Mouse (Mus musculus) brain, embryonic 14.5 days (tissue): Measurements from ENCODE around the gene 1190007I07Rik.

Experiments used
- CTCF ChIP-seq: fragments of 200-500 bp; IDR thresholded peaks from 2 replicates; pipeline ENCODE4 v1.5.1; 2012; ENCODE audit warnings: inconsistent platforms, mild to moderate bottlenecking, moderate library complexity, borderline replicate concordance; ENCODE audit not compliant: insufficient read depth, insufficient read length; ENCODE audit errors: extremely low read depth
- POLR2A ChIP-seq: fragments of 200-500 bp; IDR thresholded peaks from 2 replicates; pipeline ENCODE4 v1.6.1; 2012; ENCODE audit warnings: mild to moderate bottlenecking, inconsistent platforms, borderline replicate concordance; ENCODE audit not compliant: poor library complexity, insufficient read depth, insufficient read length, severe bottlenecking; ENCODE audit errors: extremely low read depth

DNA sequence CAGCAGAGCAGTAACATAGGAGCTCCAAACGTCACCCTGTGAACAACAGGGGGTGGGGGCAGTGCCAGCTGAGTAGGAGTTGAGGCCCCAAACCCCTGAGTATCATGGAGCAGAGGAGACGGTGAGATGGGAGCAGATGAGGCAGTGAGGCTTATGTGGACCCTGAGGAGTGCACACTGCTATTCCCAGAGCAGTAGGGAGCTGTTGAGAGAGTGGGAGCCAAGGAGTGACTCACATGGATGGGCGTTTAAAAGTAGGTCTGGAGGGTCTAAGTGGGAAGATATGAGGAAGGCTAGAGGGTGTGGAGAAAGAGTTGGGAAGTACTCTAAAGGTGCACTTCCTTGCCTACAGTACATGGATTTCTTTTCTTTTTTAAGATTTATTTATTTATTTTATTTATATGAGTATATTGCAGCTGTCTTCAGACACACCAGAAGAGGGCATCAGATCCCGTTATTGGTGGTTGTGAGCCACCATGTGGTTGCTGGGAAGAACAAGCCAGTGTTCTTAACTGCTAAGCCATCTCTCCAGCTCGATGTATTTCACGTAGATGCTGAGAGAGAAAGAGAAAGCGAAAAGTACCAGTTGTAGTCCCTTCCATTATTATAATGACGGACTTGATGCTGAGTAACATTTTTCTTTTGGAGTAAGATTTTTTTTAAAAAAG lies 16.1 kb upstream of the 1190007I07Rik start:
- no peak for TF ChIP-seq POLR2A
- TF ChIP-seq CTCF: no peak
